Mouse (Mus musculus) WW6 (cell line): ENCODE data around the gene Gm648.
"Not testable (repeated sequence)": the region's sequence is repeated elsewhere in the genome, so short reads cannot be mapped to it uniquely, and the experiment has no call there.

Source experiments
- DNase-seq: peaks from one replicate; pipeline ENCODE4 v3.0.0-alpha.2; 2013; ENCODE audit warnings: low read depth, low spot score

Gene Gm648

DNA sequence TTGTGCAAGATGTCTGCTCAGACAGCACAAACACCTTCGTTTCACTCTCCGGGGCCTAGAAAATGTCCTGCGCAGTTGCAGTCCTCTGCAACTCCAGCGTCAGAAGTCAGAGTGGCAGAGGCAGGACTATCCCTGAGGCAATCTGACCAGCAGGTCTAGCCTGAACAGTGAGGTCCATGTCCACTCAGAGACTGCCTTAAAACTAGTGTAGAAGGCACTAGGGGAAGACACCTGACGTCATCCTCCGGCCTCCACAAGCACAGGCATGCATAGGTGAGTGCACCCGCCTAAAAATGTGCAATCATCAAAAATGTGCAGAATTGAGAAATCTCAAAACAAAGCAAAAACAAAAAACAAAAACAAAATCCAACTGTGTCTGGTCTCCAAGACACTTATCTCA is at the start of gene Gm648:
Gene Gm648 (minus strand): TSS at position 101 of the 400 bp plus-strand sequence.
- DNase-seq, result no peak

DNA sequence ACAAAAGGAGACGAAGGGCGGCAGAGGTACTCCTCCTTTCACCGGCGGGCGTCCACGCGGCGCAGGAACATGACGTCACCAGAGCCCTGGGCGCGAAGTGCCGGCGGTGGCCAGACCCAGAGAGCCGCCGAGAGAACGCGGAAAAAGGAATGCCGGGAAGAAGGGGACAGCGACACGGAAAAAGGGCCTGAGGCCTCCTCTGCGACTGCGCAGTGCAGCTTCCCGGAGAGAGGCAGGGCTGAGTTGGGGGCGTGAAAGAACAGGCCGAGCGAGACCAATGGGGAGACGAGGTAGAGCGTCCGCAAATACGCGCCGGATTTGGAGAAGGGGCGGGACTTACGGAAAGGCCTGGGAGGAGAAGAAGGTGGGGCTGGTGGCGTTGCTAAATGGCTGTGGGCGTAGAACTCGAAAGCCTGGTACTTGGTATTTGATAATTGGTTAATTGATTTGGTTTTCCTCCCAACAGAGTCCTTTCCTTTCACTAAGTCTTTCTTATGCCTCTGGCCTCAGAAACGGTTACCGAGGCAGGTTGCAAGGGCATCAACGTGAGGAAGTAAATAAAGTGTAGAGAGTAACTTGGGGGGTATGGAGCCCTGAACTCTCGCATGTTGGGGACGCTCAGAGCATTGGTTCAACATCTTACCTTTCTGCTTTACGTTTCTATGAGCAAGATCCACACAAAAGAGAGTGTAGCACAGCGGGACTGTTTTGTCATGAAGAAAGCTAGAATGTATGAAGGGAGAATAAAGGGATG is 48.7 kb upstream of the Gm648 start, which contains the start of gene Mmgt1:
Gene Mmgt1 (minus strand): TSS at position 183 of the 754 bp plus-strand sequence.
- DNase-seq, result peak; percentile 79

- no peak for DNase-seq
These were observed 47.9 kb upstream of the Gm648 start for GRCm38 (mm10) chrX:56597219-56597886.

DNA sequence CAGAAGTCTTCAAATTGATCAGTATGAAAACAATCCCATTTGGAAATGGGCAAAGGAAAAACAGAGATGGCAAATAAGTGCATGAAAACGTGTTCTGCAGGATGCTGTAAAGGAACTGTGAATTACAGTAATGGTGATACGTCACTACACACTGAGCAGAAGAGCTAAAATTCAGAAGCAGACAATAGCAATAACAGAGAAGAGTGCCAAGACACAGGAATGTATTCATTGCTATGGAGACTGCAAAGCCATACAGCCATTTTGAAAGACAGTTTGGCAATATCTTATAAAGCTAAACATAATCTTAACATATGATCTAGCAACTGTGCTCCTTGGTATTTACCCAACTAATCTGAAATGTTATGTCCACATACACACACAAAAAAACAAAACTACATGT is 28.8 kb upstream of the Gm648 start:
- no peak for DNase-seq

DNA sequence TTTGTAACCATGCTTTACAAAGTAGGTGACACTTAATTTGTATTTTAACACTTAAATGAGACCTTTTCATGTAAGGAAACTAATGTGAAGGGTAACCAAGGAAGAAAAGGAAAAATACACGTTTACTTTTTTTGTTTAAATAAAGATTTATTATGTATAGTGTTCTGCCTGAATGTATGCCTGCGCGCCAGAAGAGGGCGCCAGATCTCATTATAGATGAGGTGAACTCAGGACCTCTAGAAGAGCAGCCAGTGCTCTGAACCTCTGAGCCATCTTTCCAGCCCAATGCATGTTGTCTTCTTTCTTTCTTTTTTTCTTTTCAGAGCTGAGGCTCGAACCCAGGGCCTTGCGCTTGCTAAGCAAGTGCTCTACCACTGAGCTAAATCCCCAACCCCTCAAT is 23.1 kb upstream of the Gm648 start:
- DNase-seq, result no peak

GRCm38 (mm10) chrX:56553584-56553983 is 4.2 kb upstream of the Gm648 start:
- DNase-seq, result no peak

- DNase-seq, result no peak
These were observed 12.2 kb downstream of the Gm648 start for GRCm38 (mm10) chrX:56537162-56537561.

- DNase-seq, result no peak
These were observed 18.1 kb downstream of the Gm648 start for GRCm38 (mm10) chrX:56531266-56531665.

- not testable (repeated sequence) for DNase-seq
These were observed 25.0 kb downstream of the Gm648 start, which contains the start of gene Gm10477 for GRCm38 (mm10) chrX:56524442-56524841. Gene Gm10477, plus strand, starts transcription at chrX:56524742.

DNA sequence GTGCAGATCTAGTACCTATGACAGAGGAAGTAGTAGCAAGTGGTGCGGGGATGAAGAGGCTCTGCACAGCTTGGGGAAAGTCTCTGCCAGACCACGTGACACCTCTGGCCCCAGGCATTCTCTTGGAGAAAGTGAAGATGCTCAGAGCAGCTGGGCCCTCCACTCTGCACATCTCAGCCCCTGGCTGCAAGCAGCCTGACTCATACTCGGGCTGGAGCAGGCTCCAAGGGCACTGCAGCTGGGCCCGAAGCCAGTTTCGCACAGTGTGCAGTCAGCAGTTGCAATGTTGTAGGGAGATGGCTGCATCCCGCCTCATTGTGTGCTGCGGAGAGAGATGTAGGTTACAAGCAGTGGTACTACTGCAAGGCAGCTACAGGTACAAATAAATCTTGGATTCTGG is 52.2 kb downstream of the Gm648 start:
- no peak for DNase-seq
